Mouse (Mus musculus): ENCODE measurements around the gene Myo1d. TPM values are rescaled to one million over a fixed set of nuclear protein-coding genes. Genes with fewer than 3 reads are reported as not detected.
A peak's percentile ranks its signal among the peaks of the same experiment; 100 is the strongest.

Gene Myo1d
- total and polyA plus RNA-seq, 3 experiments: 15.9 to 81.1 (median 41.7) TPM

- TF ChIP-seq ZNF384 (IDR thresholded peaks at IDR 0.05; ENCODE audit: low read depth, low read length) (no peak), MYC (IDR thresholded peaks at IDR 0.05; ENCODE audit: low read depth, low read length) (0 out of 2 replicates have a peak, but pooled peaks have one; percentile 55), USF2 (IDR thresholded peaks at IDR 0.05; ENCODE audit: borderline replicate concordance in 1 of 2, insufficient read depth in 1 of 2, low read depth in 1 of 2, low read length in 2 of 2) (no peak), TCF12 (IDR thresholded peaks at IDR 0.05; ENCODE audit: low read depth, low read length) (peak; percentile 88), MAZ (IDR thresholded peaks at IDR 0.05; ENCODE audit: low read depth, low read length) (no peak), GABPA (IDR thresholded peaks at IDR 0.05; ENCODE audit: low read depth, low read length) (no peak)
Measured at GRCm38 (mm10) chr11:80614949-80615725, 164.7 kb downstream of the Myo1d start (continued).

DNA sequence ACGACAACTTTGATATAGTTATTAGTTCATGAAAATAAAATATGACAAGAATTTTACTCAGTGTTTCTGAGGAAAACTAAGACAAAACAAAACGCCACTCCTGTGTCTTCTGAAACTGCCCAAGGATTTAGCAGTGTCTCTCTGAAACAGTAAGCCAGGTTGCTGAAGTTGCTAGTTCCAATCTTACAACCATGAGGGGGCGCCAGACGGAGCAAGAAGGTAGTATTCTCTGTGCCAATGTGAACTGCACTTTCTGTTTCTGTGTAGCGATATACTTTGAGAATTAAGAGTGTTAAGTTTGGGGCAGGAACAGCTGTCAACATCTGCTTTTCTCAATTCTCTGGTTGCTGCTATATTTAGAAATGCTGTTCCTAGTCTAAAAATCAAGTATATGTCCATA is 165.4 kb downstream of the Myo1d start:
- peak; percentile 83 for DNase-seq (ENCODE audit: low read depth, low spot score)
- Histone ChIP-seq H3K36me3 (ENCODE audit: control insufficient read depth in 1 of 2, insufficient read depth in 2 of 2, low read length in 2 of 2) (peaks cover 0 to 23% of the 10 kb centered on the region in 2 experiments; a peak in 2 of 4 replicates), H3K9ac (ENCODE audit: control insufficient read depth, low read depth, low read length, poor library complexity, severe bottlenecking) (no peak overlapping the region), H3K27ac (ENCODE audit: control insufficient read depth, low read depth, low read length) (no peak overlapping the region; the same call in 1 of the 2 replicates), H3K79me2 (ENCODE audit: control insufficient read depth, insufficient read depth, low read length, poor library complexity) (no peaks in the 10 kb centered on the region), H3K27me3 (ENCODE audit: control insufficient read depth in 1 of 2, insufficient read depth in 2 of 2, low read length in 2 of 2) (no peaks in the 10 kb centered on the region), H3K4me1 (ENCODE audit: control insufficient read depth in 1 of 2, insufficient read depth in 2 of 2, low read length in 2 of 2) (peaks cover 8 to 17% of the 10 kb centered on the region in 2 experiments), H3K9me3 (replicated peaks; ENCODE audit: insufficient read depth, low read length) (no peaks in the 10 kb centered on the region), H3K4me3 (ENCODE audit: control insufficient read depth in 1 of 2, insufficient read depth in 1 of 2, low read depth in 2 of 2, low read length in 2 of 2) (no peak overlapping the region)
- TF ChIP-seq ZC3H11A (IDR thresholded peaks at IDR 0.05; ENCODE audit: low read depth, low read length) (peak; percentile 40; the same call in 1 of the 2 replicates), MEF2A (IDR thresholded peaks at IDR 0.05; ENCODE audit: extremely low read depth, insufficient replicate concordance, low read depth, low read length, poor library complexity, severe bottlenecking) (no peak), MAZ (IDR thresholded peaks at IDR 0.05; ENCODE audit: low read depth, low read length) (no peak), RAD21 (IDR thresholded peaks at IDR 0.05; ENCODE audit: low read depth, low read length) (peak; percentile 48), SMC3 (IDR thresholded peaks at IDR 0.05; ENCODE audit: low read depth, low read length) (peak; percentile 71), SIN3A (IDR thresholded peaks at IDR 0.05; ENCODE audit: low read length) (no peak; the same call in 1 of the 2 replicates), CTCF (IDR thresholded peaks at IDR 0.05 in 2 of 3, conservative IDR thresholded peaks at IDR 0.05 in 1 of 3; ENCODE audit: control insufficient read depth in 1 of 3, insufficient read depth in 1 of 3, low read depth in 2 of 3, low read length in 3 of 3, poor library complexity in 1 of 3, severe bottlenecking in 1 of 3) (peak; percentile 71 to 80 (median 72)), ELF1 (IDR thresholded peaks at IDR 0.05; ENCODE audit: low read depth, low read length) (no peak)

GRCm38 (mm10) chr11:80613534-80613933 is 166.3 kb downstream of the Myo1d start:
- no peaks in the 10 kb centered on the region for H3K9me3 ChIP-seq (replicated peaks; ENCODE audit: insufficient read depth, low read length)
- no peak overlapping the region for H3K9ac ChIP-seq (ENCODE audit: control insufficient read depth, low read depth, low read length, poor library complexity, severe bottlenecking)
- TF ChIP-seq SMC3 (IDR thresholded peaks at IDR 0.05; ENCODE audit: low read depth, low read length): no peak
- no peak for TF ChIP-seq MYB (IDR thresholded peaks at IDR 0.05; ENCODE audit: low read depth, low read length)
- no peak for TF ChIP-seq RCOR1 (IDR thresholded peaks at IDR 0.05; ENCODE audit: low read depth, low read length)
- no peak for TF ChIP-seq USF1 (IDR thresholded peaks at IDR 0.05; ENCODE audit: low read depth, low read length)
- TF ChIP-seq UBTF (IDR thresholded peaks at IDR 0.05; ENCODE audit: borderline replicate concordance, insufficient read depth, low read depth, low read length): no peak
- peak; percentile 58 for DNase-seq (ENCODE audit: low read depth, low spot score)
- no peaks in the 10 kb centered on the region for H3K79me2 ChIP-seq (ENCODE audit: control insufficient read depth, insufficient read depth, low read length, poor library complexity)
- no peak overlapping the region for H3K4me3 ChIP-seq (ENCODE audit: control insufficient read depth in 1 of 2, insufficient read depth in 1 of 2, low read depth in 2 of 2, low read length in 2 of 2)
- H3K27me3 ChIP-seq (ENCODE audit: control insufficient read depth in 1 of 2, insufficient read depth in 2 of 2, low read length in 2 of 2): no peaks in the 10 kb centered on the region
- peaks cover 0 to 23% of the 10 kb centered on the region in 2 experiments; a peak in 2 of 4 replicates for H3K36me3 ChIP-seq (ENCODE audit: control insufficient read depth in 1 of 2, insufficient read depth in 2 of 2, low read length in 2 of 2)
- no peak overlapping the region for H3K27ac ChIP-seq (ENCODE audit: control insufficient read depth, low read depth, low read length)
- peaks cover 8 to 17% of the 10 kb centered on the region in 2 experiments for H3K4me1 ChIP-seq (ENCODE audit: control insufficient read depth in 1 of 2, insufficient read depth in 2 of 2, low read length in 2 of 2)

All from MEL (cell line).